Mouse (Mus musculus): ENCODE results near the gene Epdr1. TPM values are rescaled to one million over a fixed set of nuclear protein-coding genes. Genes with fewer than 3 reads are reported as not detected.

The Epdr1 gene
- 24.5 and 25.1 TPM in 2 replicates for polyA plus RNA-seq (2015; fragmentation: Nextera tagmentation; extraction: Ambion mirVana)

- peak; percentile 88 for ATAC-seq (replicated peaks)
- Histone ChIP-seq H3K9ac (replicated peaks) (peak within 1 kb of the TSS; percentile 96), H3K4me2 (replicated peaks) (peak within 1 kb of the TSS; percentile 87), H3K27me3 (no peaks in the 10 kb centered on the region), H3K9me3 (no peaks in the 10 kb centered on the region), H3K27ac (replicated peaks) (peak within 1 kb of the TSS; percentile 87), H3K4me3 (peak within 1 kb of the TSS; percentile 83), H3K36me3 (no peaks in the 10 kb centered on the region), H3K4me1 (peaks cover 18% of the 10 kb centered on the region)
- under 1% methylated on average over 46 of the region's 46 CpGs for WGBS
Observed at GRCm38 (mm10) chr13:19619216-19619927, at the start of gene Epdr1. Gene Epdr1, minus strand, starts transcription at chr13:19619927.

GRCm38 (mm10) chr13:19668355-19669140 is 48.8 kb upstream of the Epdr1 start:
- ATAC-seq (replicated peaks): peak; percentile 67
- 39% methylated on average over 4 of the region's 4 CpGs for WGBS
- H3K9ac ChIP-seq (replicated peaks): no peak overlapping the region
- no peaks in the 10 kb centered on the region; the same call in 1 of the 2 replicates for H3K4me1 ChIP-seq
- no peaks in the 10 kb centered on the region for H3K9me3 ChIP-seq
- no peak overlapping the region for H3K4me3 ChIP-seq
- H3K27ac ChIP-seq (replicated peaks): peak overlapping the region; percentile 70
- H3K36me3 ChIP-seq: no peaks in the 10 kb centered on the region
- no peaks in the 10 kb centered on the region for H3K27me3 ChIP-seq
- H3K4me2 ChIP-seq (replicated peaks): no peak overlapping the region

- WGBS: 92% methylated on average over 2 of the region's 2 CpGs
- H3K4me1 ChIP-seq: no peaks in the 10 kb centered on the region
- no peak overlapping the region for H3K27ac ChIP-seq (replicated peaks)
- ATAC-seq (replicated peaks): no peak
- no peaks in the 10 kb centered on the region for H3K9me3 ChIP-seq
- H3K4me3 ChIP-seq: no peak overlapping the region
- H3K36me3 ChIP-seq: no peaks in the 10 kb centered on the region
- no peak overlapping the region for H3K4me2 ChIP-seq (replicated peaks)
- no peaks in the 10 kb centered on the region for H3K27me3 ChIP-seq
- no peak overlapping the region for H3K9ac ChIP-seq (replicated peaks)
Observed at GRCm38 (mm10) chr13:19652405-19652804, 32.7 kb upstream of the Epdr1 start.

GRCm38 (mm10) chr13:19649824-19650223 is 30.1 kb upstream of the Epdr1 start:
- 96% methylated on average over 2 of the region's 2 CpGs for WGBS
- Histone ChIP-seq H3K4me1 (no peaks in the 10 kb centered on the region), H3K27me3 (no peaks in the 10 kb centered on the region), H3K27ac (replicated peaks) (no peak overlapping the region), H3K4me3 (no peak overlapping the region), H3K4me2 (replicated peaks) (no peak overlapping the region), H3K36me3 (no peaks in the 10 kb centered on the region), H3K9ac (replicated peaks) (no peak overlapping the region), H3K9me3 (no peaks in the 10 kb centered on the region)
- no peak for ATAC-seq (replicated peaks)

GRCm38 (mm10) chr13:19644225-19644624 is 24.5 kb upstream of the Epdr1 start:
- Histone ChIP-seq H3K4me2 (replicated peaks) (no peak overlapping the region), H3K27ac (replicated peaks) (no peak overlapping the region), H3K4me1 (no peaks in the 10 kb centered on the region), H3K36me3 (no peaks in the 10 kb centered on the region), H3K9ac (replicated peaks) (no peak overlapping the region), H3K4me3 (no peak overlapping the region), H3K9me3 (no peaks in the 10 kb centered on the region), H3K27me3 (no peaks in the 10 kb centered on the region)
- 83% methylated on average over 2 of the region's 2 CpGs for WGBS
- no peak for ATAC-seq (replicated peaks)

GRCm38 (mm10) chr13:19643519-19643918 is 23.8 kb upstream of the Epdr1 start:
- H3K27me3 ChIP-seq: no peaks in the 10 kb centered on the region
- H3K9ac ChIP-seq (replicated peaks): no peak overlapping the region
- ATAC-seq (replicated peaks): no peak
- 59% methylated on average over 1 of the region's 1 CpGs for WGBS
- no peaks in the 10 kb centered on the region for H3K4me1 ChIP-seq
- no peak overlapping the region for H3K4me3 ChIP-seq
- H3K4me2 ChIP-seq (replicated peaks): no peak overlapping the region
- H3K27ac ChIP-seq (replicated peaks): no peak overlapping the region
- no peaks in the 10 kb centered on the region for H3K9me3 ChIP-seq
- H3K36me3 ChIP-seq: no peaks in the 10 kb centered on the region

GRCm38 (mm10) chr13:19640203-19640851 is 20.6 kb upstream of the Epdr1 start:
- H3K4me1 ChIP-seq: no peaks in the 10 kb centered on the region
- peak; percentile 46; the same call in 1 of the 2 replicates for ATAC-seq (replicated peaks)
- H3K9ac ChIP-seq (replicated peaks): no peak overlapping the region
- H3K9me3 ChIP-seq: no peaks in the 10 kb centered on the region
- no peak overlapping the region for H3K4me3 ChIP-seq
- no peaks in the 10 kb centered on the region for H3K36me3 ChIP-seq
- WGBS: 78% methylated on average over 2 of the region's 2 CpGs
- no peak overlapping the region for H3K4me2 ChIP-seq (replicated peaks)
- no peak overlapping the region for H3K27ac ChIP-seq (replicated peaks)
- H3K27me3 ChIP-seq: no peaks in the 10 kb centered on the region

GRCm38 (mm10) chr13:19636131-19636530 is 16.4 kb upstream of the Epdr1 start:
- H3K9me3 ChIP-seq: no peaks in the 10 kb centered on the region
- no peaks in the 10 kb centered on the region for H3K36me3 ChIP-seq
- H3K4me2 ChIP-seq (replicated peaks): no peak overlapping the region
- no peak overlapping the region for H3K4me3 ChIP-seq
- WGBS: 81% methylated on average over 4 of the region's 4 CpGs
- H3K27me3 ChIP-seq: no peaks in the 10 kb centered on the region
- H3K27ac ChIP-seq (replicated peaks): no peak overlapping the region
- no peaks in the 10 kb centered on the region for H3K4me1 ChIP-seq
- H3K9ac ChIP-seq (replicated peaks): no peak overlapping the region
- no peak for ATAC-seq (replicated peaks)

GRCm38 (mm10) chr13:19630768-19631709 is 11.3 kb upstream of the Epdr1 start:
- Histone ChIP-seq H3K9ac (replicated peaks) (no peak overlapping the region), H3K27me3 (no peaks in the 10 kb centered on the region), H3K4me2 (replicated peaks) (no peak overlapping the region), H3K9me3 (no peaks in the 10 kb centered on the region), H3K4me3 (no peak overlapping the region), H3K4me1 (no peaks in the 10 kb centered on the region), H3K36me3 (no peaks in the 10 kb centered on the region), H3K27ac (replicated peaks) (no peak overlapping the region)
- ATAC-seq (replicated peaks): no peak
- 87% methylated on average over 5 of the region's 5 CpGs for WGBS

GRCm38 (mm10) chr13:19626473-19626872 is 6.7 kb upstream of the Epdr1 start:
- no peaks in the 10 kb centered on the region for H3K27me3 ChIP-seq
- peaks cover 8% of the 10 kb centered on the region for H3K4me1 ChIP-seq
- no peak overlapping the region for H3K27ac ChIP-seq (replicated peaks)
- no peak for ATAC-seq (replicated peaks)
- H3K4me3 ChIP-seq: no peak overlapping the region
- 85% methylated on average over 1 of the region's 1 CpGs for WGBS
- no peaks in the 10 kb centered on the region for H3K9me3 ChIP-seq
- H3K4me2 ChIP-seq (replicated peaks): no peak overlapping the region
- no peak overlapping the region for H3K9ac ChIP-seq (replicated peaks)
- no peaks in the 10 kb centered on the region for H3K36me3 ChIP-seq

GRCm38 (mm10) chr13:19624632-19625320 is 5.0 kb upstream of the Epdr1 start:
- no peak overlapping the region for H3K4me3 ChIP-seq
- H3K4me2 ChIP-seq (replicated peaks): no peak overlapping the region
- no peaks in the 10 kb centered on the region for H3K9me3 ChIP-seq
- no peaks in the 10 kb centered on the region for H3K27me3 ChIP-seq
- no peaks in the 10 kb centered on the region for H3K36me3 ChIP-seq
- no peak overlapping the region for H3K9ac ChIP-seq (replicated peaks)
- ATAC-seq (replicated peaks): no peak
- H3K27ac ChIP-seq (replicated peaks): no peak overlapping the region
- WGBS: 88% methylated on average over 11 of the region's 11 CpGs
- peaks cover 8% of the 10 kb centered on the region for H3K4me1 ChIP-seq

All from forebrain, embryonic 15.5 days (tissue).